21 mouse cellular contexts compared by ENCODE assay signal in the genomic region with DNA sequence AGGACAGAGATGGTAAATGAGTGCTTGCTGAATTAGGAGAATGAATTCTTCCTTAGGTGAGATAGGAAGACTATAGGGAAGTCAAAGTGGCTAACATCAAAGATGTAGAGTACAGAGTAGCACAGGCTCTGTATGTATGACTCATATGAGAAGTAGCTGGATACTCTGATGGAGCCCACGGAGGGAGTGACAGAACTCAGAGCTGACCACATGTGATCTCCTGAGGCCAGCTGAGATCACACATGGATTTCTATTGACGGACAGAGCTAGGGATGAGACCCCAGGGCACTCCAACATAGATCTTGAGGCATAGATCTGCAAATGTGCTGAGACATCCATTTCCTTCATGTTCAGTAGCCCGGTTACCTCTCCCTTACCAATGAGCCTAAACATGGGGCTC.
A peak's percentile ranks its signal among the peaks of the same experiment; 100 is the strongest.
DNase-seq lines count a peak whose midpoint lies in the region; TF ChIP-seq lines count a peak whose summit lies in the region.
"Had no signal": no experiment of that assay in that cellular context is flagged by ENCODE, and none has a peak within 500 bp of the region (broad histone marks: within the 10 kb centered on the region; RNA-seq: fewer than 3 reads in every experiment).

No protein-coding gene starts in this region.

- peak; percentile 67 for DNase-seq in 3134 (ENCODE audit: extremely low read depth, insufficient read length, low spot score)
- DNase-seq in cerebellum, adult 11 months, result no peak
- DNase-seq in thymus, adult 2 months, result no peak
- no peak for DNase-seq in lung, adult 2 months
- DNase-seq: adrenal gland, adult 2 months; adrenal gland, postnatal 10 days; adrenal gland, postnatal 25 days; B cell, adult 2 months; cerebellum, adult 11-12 months; cerebellum, adult 2 months; cerebellum, adult 9-10 months; cerebellum, postnatal 10 days; cerebellum, postnatal 36 days; embryo, embryonic 11 days; forebrain, postnatal 0 days had no signal

- H3K79me3 ChIP-seq in C2C12 (ENCODE audit: low read depth), result no peaks in the 10 kb centered on the region

- peak overlapping the region; percentile 57 for H3K27ac ChIP-seq in embryonic fibroblast, embryonic 13.5 days (ENCODE audit: insufficient read depth, low read length)
- no peak overlapping the region for H3K27ac ChIP-seq in thymus, adult 2 months (ENCODE audit: control insufficient read depth, insufficient read depth, low read length)
- H3K27ac ChIP-seq: embryonic facial prominence, embryonic 13.5 days; embryonic facial prominence, embryonic 15.5 days; forebrain, embryonic 13.5 days; forebrain, embryonic 15.5 days had no signal

- TF ChIP-seq POLR2A in embryonic fibroblast, embryonic 13.5 days (IDR thresholded peaks at IDR 0.05; ENCODE audit: low read depth, low read length), result no peak
- TF ChIP-seq POLR2A in thymus, adult 2 months (IDR thresholded peaks at IDR 0.05; ENCODE audit: control insufficient read depth, extremely low read depth, insufficient read depth, low read length, poor library complexity), result no peak
- no peak for TF ChIP-seq POLR2A in lung, adult 2 months (IDR thresholded peaks at IDR 0.05; ENCODE audit: borderline replicate concordance, extremely low read depth, low read depth, low read length)

- peak overlapping the region; percentile 8 for H3ac ChIP-seq in C2C12 (ENCODE audit: control insufficient read depth, insufficient read length, low read depth)

- H3K27me3 ChIP-seq in C2C12 (ENCODE audit: control insufficient read depth, insufficient read depth, insufficient read length), result no peaks in the 10 kb centered on the region
- no peaks in the 10 kb centered on the region for H3K27me3 ChIP-seq in thymus, adult 2 months (ENCODE audit: control insufficient read depth, insufficient read depth, low read length)
- H3K27me3 ChIP-seq: embryonic facial prominence, embryonic 13.5 days; embryonic facial prominence, embryonic 15.5 days; forebrain, embryonic 13.5 days; forebrain, embryonic 15.5 days had no signal

- peaks cover 7% of the 10 kb centered on the region; the same call in 1 of the 2 replicates for H3K4me1 ChIP-seq in embryonic fibroblast, embryonic 13.5 days (ENCODE audit: control insufficient read depth, insufficient read depth, low read length)
- H3K4me1 ChIP-seq in thymus, adult 2 months (replicated peaks; ENCODE audit: control insufficient read depth, insufficient read depth, low read length), result peaks cover 7% of the 10 kb centered on the region
- no peaks in the 10 kb centered on the region; the same call in 1 of the 2 replicates for H3K4me1 ChIP-seq in lung, adult 2 months (ENCODE audit: control insufficient read depth, insufficient read depth, low read length)
- H3K4me1 ChIP-seq: forebrain, embryonic 13.5 days; forebrain, embryonic 15.5 days had no signal

- no peaks in the 10 kb centered on the region for H3K79me2 ChIP-seq in C2C12 (ENCODE audit: control insufficient read depth, insufficient read depth)

- 90% methylated on average over 3 of the region's 3 CpGs for WGBS in thymus, adult 2 months
- WGBS in lung, adult 2 months, result 91% methylated on average over 3 of the region's 3 CpGs

- H3K4me3 ChIP-seq in C2C12 (ENCODE audit: insufficient read depth, poor library complexity, severe bottlenecking), result no peak overlapping the region
- no peak overlapping the region for H3K4me3 ChIP-seq in embryonic fibroblast, embryonic 13.5 days (ENCODE audit: insufficient read depth, low read length)
- H3K4me3 ChIP-seq in thymus, adult 2 months (ENCODE audit: control insufficient read depth, insufficient read depth, low read length), result no peak overlapping the region
- no peak overlapping the region for H3K4me3 ChIP-seq in lung, adult 2 months (replicated peaks; ENCODE audit: extremely low read depth, low read depth, low read length)
- H3K4me3 ChIP-seq: embryonic facial prominence, embryonic 13.5 days; embryonic facial prominence, embryonic 15.5 days; forebrain, embryonic 13.5 days; forebrain, embryonic 15.5 days had no signal

- TF ChIP-seq CTCF in C2C12 (IDR thresholded peaks at IDR 0.05; ENCODE audit: control insufficient read depth, insufficient read depth, insufficient read length), result no peak
- TF ChIP-seq CTCF in embryonic fibroblast, embryonic 13.5 days (IDR thresholded peaks at IDR 0.05; ENCODE audit: borderline replicate concordance, insufficient read depth, low read length), result no peak
- no peak for TF ChIP-seq CTCF in thymus, adult 2 months (IDR thresholded peaks at IDR 0.05; ENCODE audit: borderline replicate concordance, control insufficient read depth, extremely low read depth, insufficient read depth, low read length, poor library complexity)
- no peak for TF ChIP-seq CTCF in lung, adult 2 months (IDR thresholded peaks at IDR 0.05; ENCODE audit: insufficient read depth, low read length)

- no peaks in the 10 kb centered on the region for H3K36me3 ChIP-seq in C2C12 (ENCODE audit: control insufficient read depth, insufficient read depth)
- no peaks in the 10 kb centered on the region for H3K36me3 ChIP-seq in thymus, adult 2 months (ENCODE audit: control insufficient read depth, insufficient read depth, low read length)
- H3K36me3 ChIP-seq: embryonic facial prominence, embryonic 13.5 days; embryonic facial prominence, embryonic 15.5 days; forebrain, embryonic 15.5 days had no signal

TF ChIP-seq in C2C12, 6 proteins besides CTCF, POLR2A, EP300 and RAD21:
- TF ChIP-seq MYOD1 (IDR thresholded peaks at IDR 0.05; ENCODE audit: control insufficient read depth, insufficient read length, low read depth) (peak; percentile 61), CEBPB (IDR thresholded peaks at IDR 0.05; ENCODE audit: low read depth) (no peak), MAX (IDR thresholded peaks at IDR 0.05) (peak; percentile 22), MYOG (IDR thresholded peaks at IDR 0.05; ENCODE audit: control insufficient read depth, extremely low read depth, insufficient read length) (no peak), USF1 (IDR thresholded peaks at IDR 0.05; ENCODE audit: low read depth) (peak; percentile 60)
